10 mouse cellular contexts compared by ENCODE assay signal in genomic region chr1:173741656-173742055, GRCm38 (mm10). TPM values are rescaled to one million over a fixed set of nuclear protein-coding genes. Genes with fewer than 3 reads are reported as not detected.
DNase-seq lines count a peak whose midpoint lies in the region; ATAC-seq and TF ChIP-seq lines count a peak whose summit lies in the region.
"Had no signal": no experiment of that assay in that cellular context is flagged by ENCODE, and none has a peak within 500 bp of the region (broad histone marks: within the 10 kb centered on the region; RNA-seq: fewer than 3 reads in every experiment).

TSS of gene Ifi207 (minus strand) at chr1:173741747.

- no peak for TF ChIP-seq CTCF in liver, adult 2 months (IDR thresholded peaks at IDR 0.05; ENCODE audit: low read depth, low read length)

- DNase-seq in liver, adult 2 months (ENCODE audit: extremely low read depth, low read depth, low spot score): peak; percentile 49
- DNase-seq in NIH3T3 (ENCODE audit: low read depth): peak; percentile 70
- DNase-seq in cerebellum, adult 11 months: no peak
- DNase-seq: kidney, postnatal 25 days; thymus, postnatal 14 days had no signal

- H3K36me3 ChIP-seq in liver, adult 2 months (ENCODE audit: control insufficient read depth, insufficient read depth, low read length): no peaks in the 10 kb centered on the region
- H3K36me3 ChIP-seq in liver, embryonic 12.5 days: no peaks in the 10 kb centered on the region
- no peaks in the 10 kb centered on the region for H3K36me3 ChIP-seq in megakaryocyte, embryonic 14.5 days (replicated peaks; ENCODE audit: low read length)
- H3K36me3 ChIP-seq in forebrain, embryonic 13.5 days (ENCODE audit: poor library complexity, severe bottlenecking): no peaks in the 10 kb centered on the region

- WGBS in liver, adult 2 months: 39% methylated on average over 4 of the region's 4 CpGs
- 45% methylated on average over 4 of the region's 4 CpGs for WGBS in liver, embryonic 12.5 days (ENCODE audit: insufficient replicate concordance)
- WGBS in forebrain, embryonic 13.5 days: 80% methylated on average over 4 of the region's 4 CpGs

- peak within 1 kb of the TSS; percentile 83 for H3K27ac ChIP-seq in liver, adult 2 months (replicated peaks; ENCODE audit: insufficient read depth, low read depth, low read length)
- no peak within 1 kb of the TSS for H3K27ac ChIP-seq in liver, embryonic 12.5 days
- peak within 1 kb of the TSS; percentile 89 for H3K27ac ChIP-seq in brown adipose tissue, adult 24 weeks (replicated peaks; ENCODE audit: low read depth, low read length)
- no peak within 1 kb of the TSS for H3K27ac ChIP-seq in forebrain, embryonic 13.5 days
- H3K27ac ChIP-seq: liver, embryonic 14.5 days had no signal

- H3K27me3 ChIP-seq in liver, adult 2 months (ENCODE audit: control insufficient read depth, insufficient read depth, low read length): no peaks in the 10 kb centered on the region
- no peaks in the 10 kb centered on the region for H3K27me3 ChIP-seq in liver, embryonic 12.5 days (replicated peaks)
- H3K27me3 ChIP-seq in megakaryocyte, embryonic 14.5 days (replicated peaks): no peaks in the 10 kb centered on the region
- no peaks in the 10 kb centered on the region for H3K27me3 ChIP-seq in forebrain, embryonic 13.5 days

- no peak within 1 kb of the TSS for H3K4me2 ChIP-seq in liver, embryonic 12.5 days
- no peak within 1 kb of the TSS for H3K4me2 ChIP-seq in forebrain, embryonic 13.5 days

- ATAC-seq in liver, embryonic 12.5 days: no peak
- no peak for ATAC-seq in forebrain, embryonic 13.5 days

- no peak for TF ChIP-seq POLR2A in liver, adult 2 months (IDR thresholded peaks at IDR 0.05; ENCODE audit: extremely low read depth, insufficient read depth, low read length)

- no peaks in the 10 kb centered on the region for H3K79me2 ChIP-seq in liver, adult 2 months (ENCODE audit: control insufficient read depth, insufficient read depth, low read length)

- H3K9me3 ChIP-seq in liver, embryonic 12.5 days (replicated peaks): no peaks in the 10 kb centered on the region
- H3K9me3 ChIP-seq in megakaryocyte, embryonic 14.5 days: no peaks in the 10 kb centered on the region
- H3K9me3 ChIP-seq in forebrain, embryonic 13.5 days (replicated peaks): no peaks in the 10 kb centered on the region

- H3K4me3 ChIP-seq in liver, adult 2 months (ENCODE audit: insufficient read depth, low read depth, low read length): peak within 1 kb of the TSS; percentile 53
- no peak within 1 kb of the TSS for H3K4me3 ChIP-seq in liver, embryonic 12.5 days
- peak within 1 kb of the TSS; percentile 66 for H3K4me3 ChIP-seq in brown adipose tissue, adult 24 weeks (ENCODE audit: insufficient read depth, low read depth, low read length)
- peak within 1 kb of the TSS; percentile 76 for H3K4me3 ChIP-seq in megakaryocyte, embryonic 14.5 days (replicated peaks)
- H3K4me3 ChIP-seq in forebrain, embryonic 13.5 days: no peak within 1 kb of the TSS

- peak within 1 kb of the TSS; percentile 57 for H3K9ac ChIP-seq in liver, adult 2 months (ENCODE audit: low read depth, low read length)
- H3K9ac ChIP-seq in liver, embryonic 12.5 days: no peak within 1 kb of the TSS
- H3K9ac ChIP-seq in forebrain, embryonic 13.5 days: no peak within 1 kb of the TSS
- H3K9ac ChIP-seq: liver, embryonic 14.5 days had no signal

- H3K4me1 ChIP-seq in liver, adult 2 months (ENCODE audit: control insufficient read depth, insufficient read depth, low read length): no peaks in the 10 kb centered on the region
- no peaks in the 10 kb centered on the region for H3K4me1 ChIP-seq in liver, embryonic 12.5 days
- peaks cover 3% of the 10 kb centered on the region; the same call in 1 of the 2 replicates for H3K4me1 ChIP-seq in brown adipose tissue, adult 24 weeks (ENCODE audit: control insufficient read depth, insufficient read depth, insufficient read length, low read length)
- no peaks in the 10 kb centered on the region for H3K4me1 ChIP-seq in megakaryocyte, embryonic 14.5 days
- no peaks in the 10 kb centered on the region for H3K4me1 ChIP-seq in forebrain, embryonic 13.5 days

RNA-seq across cellular contexts. Expression of gene Ifi207, which starts in this region (rescaled TPM):
- 2.8 and 3.3 TPM in 2 replicates for total RNA-seq in liver, adult 2 months (2014; rRNA removed)
- polyA plus RNA-seq in liver, adult 2 months (2012; rRNA removed): 1.2 and 2.8 TPM in 2 replicates
- polyA plus RNA-seq in liver, embryonic 12.5 days (2016; fragmentation: Nextera tagmentation; extraction: Ambion mirVana): 0.60 and 0.68 TPM in 2 replicates
- 7.1 and 7.6 TPM in 2 replicates for polyA plus RNA-seq in brown adipose tissue, adult 24 weeks (2012; ENCODE audit: insufficient read depth, insufficient read length, missing spikeins)
- polyA plus RNA-seq in megakaryocyte, embryonic 14.5 days (2012; ENCODE audit: insufficient read depth, low replicate concordance): 2.0 TPM in 1 of 2 replicates, not detected in the other
- polyA plus RNA-seq in forebrain, embryonic 13.5 days (2015; fragmentation: Nextera tagmentation; extraction: Ambion mirVana): 0.15 and 0.19 TPM in 2 replicates

Comparison
In these comparisons a context has a peak if more than half of its experiments do, and no peak if none do; other contexts are left out.
1. H3K27ac ChIP-seq: peak in liver, adult 2 months (single experiment) and brown adipose tissue, adult 24 weeks (single experiment); none in liver, embryonic 12.5 days (single experiment) and forebrain, embryonic 13.5 days (single experiment).
2. H3K4me3 ChIP-seq: peak in liver, adult 2 months (single experiment), brown adipose tissue, adult 24 weeks (single experiment) and megakaryocyte, embryonic 14.5 days (single experiment); none in liver, embryonic 12.5 days (single experiment) and forebrain, embryonic 13.5 days (single experiment).